Mouse (Mus musculus): ENCODE results near the gene Trabd2b. TPM values are rescaled to one million over a fixed set of nuclear protein-coding genes. Genes with fewer than 3 reads are reported as not detected.

The Trabd2b gene
- polyA plus RNA-seq, 1 experiment, result 6.7 TPM

- H3K4me3 ChIP-seq (replicated peaks; ENCODE audit: extremely low read depth, low read depth, low read length), result no peak overlapping the region
- TF ChIP-seq CTCF (IDR thresholded peaks at IDR 0.05; ENCODE audit: insufficient read depth, low read length), result no peak
- no peak for TF ChIP-seq POLR2A (IDR thresholded peaks at IDR 0.05; ENCODE audit: borderline replicate concordance, extremely low read depth, low read depth, low read length)
- no peaks in the 10 kb centered on the region for H3K4me1 ChIP-seq (ENCODE audit: control insufficient read depth, insufficient read depth, low read length)
- no peak for DNase-seq
Measured at GRCm38 (mm10) chr4:114370935-114371715, 35.4 kb upstream of the Trabd2b start.

GRCm38 (mm10) chr4:114372699-114373098 is 33.8 kb upstream of the Trabd2b start:
- 82% methylated on average over 3 of the region's 3 CpGs for WGBS
- Histone ChIP-seq H3K4me1 (ENCODE audit: control insufficient read depth, insufficient read depth, low read length) (no peaks in the 10 kb centered on the region), H3K4me3 (replicated peaks; ENCODE audit: extremely low read depth, low read depth, low read length) (no peak overlapping the region)
- no peak for DNase-seq
- TF ChIP-seq POLR2A (IDR thresholded peaks at IDR 0.05; ENCODE audit: borderline replicate concordance, extremely low read depth, low read depth, low read length), result no peak
- TF ChIP-seq CTCF (IDR thresholded peaks at IDR 0.05; ENCODE audit: insufficient read depth, low read length), result no peak

GRCm38 (mm10) chr4:114374330-114374729 is 32.2 kb upstream of the Trabd2b start:
- Histone ChIP-seq H3K4me3 (replicated peaks; ENCODE audit: extremely low read depth, low read depth, low read length) (no peak overlapping the region), H3K4me1 (ENCODE audit: control insufficient read depth, insufficient read depth, low read length) (no peaks in the 10 kb centered on the region)
- 83% methylated on average over 1 of the region's 1 CpGs for whole genome bisulfite sequencing
- no peak for DNase-seq
- TF ChIP-seq POLR2A (IDR thresholded peaks at IDR 0.05; ENCODE audit: borderline replicate concordance, extremely low read depth, low read depth, low read length) (no peak), CTCF (IDR thresholded peaks at IDR 0.05; ENCODE audit: insufficient read depth, low read length) (no peak)

GRCm38 (mm10) chr4:114377531-114377930 is 29.0 kb upstream of the Trabd2b start:
- Histone ChIP-seq H3K4me3 (replicated peaks; ENCODE audit: extremely low read depth, low read depth, low read length) (no peak overlapping the region), H3K4me1 (ENCODE audit: control insufficient read depth, insufficient read depth, low read length) (no peaks in the 10 kb centered on the region)
- TF ChIP-seq CTCF (IDR thresholded peaks at IDR 0.05; ENCODE audit: insufficient read depth, low read length) (no peak), POLR2A (IDR thresholded peaks at IDR 0.05; ENCODE audit: borderline replicate concordance, extremely low read depth, low read depth, low read length) (no peak)
- no peak for DNase-seq
- 79% methylated on average over 11 of the region's 11 CpGs for WGBS

- Histone ChIP-seq H3K4me3 (replicated peaks; ENCODE audit: extremely low read depth, low read depth, low read length) (no peak overlapping the region), H3K4me1 (ENCODE audit: control insufficient read depth, insufficient read depth, low read length) (no peaks in the 10 kb centered on the region)
- WGBS, result 74% methylated on average over 7 of the region's 7 CpGs
- no peak for TF ChIP-seq CTCF (IDR thresholded peaks at IDR 0.05; ENCODE audit: insufficient read depth, low read length)
- no peak for DNase-seq
Measured at GRCm38 (mm10) chr4:114378512-114378911, 28.0 kb upstream of the Trabd2b start.

- 78% methylated on average over 4 of the region's 4 CpGs for WGBS
- DNase-seq, result no peak
- Histone ChIP-seq H3K4me3 (replicated peaks; ENCODE audit: extremely low read depth, low read depth, low read length) (no peak overlapping the region), H3K4me1 (ENCODE audit: control insufficient read depth, insufficient read depth, low read length) (no peaks in the 10 kb centered on the region)
- no peak for TF ChIP-seq CTCF (IDR thresholded peaks at IDR 0.05; ENCODE audit: insufficient read depth, low read length)
- no peak for TF ChIP-seq POLR2A (IDR thresholded peaks at IDR 0.05; ENCODE audit: borderline replicate concordance, extremely low read depth, low read depth, low read length)
Measured at GRCm38 (mm10) chr4:114379416-114379956, 27.0 kb upstream of the Trabd2b start.

GRCm38 (mm10) chr4:114382627-114383026 is 23.9 kb upstream of the Trabd2b start:
- TF ChIP-seq CTCF (IDR thresholded peaks at IDR 0.05; ENCODE audit: insufficient read depth, low read length) (no peak), POLR2A (IDR thresholded peaks at IDR 0.05; ENCODE audit: borderline replicate concordance, extremely low read depth, low read depth, low read length) (no peak)
- WGBS, result 28% methylated on average over 1 of the region's 1 CpGs
- Histone ChIP-seq H3K4me1 (ENCODE audit: control insufficient read depth, insufficient read depth, low read length) (no peaks in the 10 kb centered on the region), H3K4me3 (replicated peaks; ENCODE audit: extremely low read depth, low read depth, low read length) (no peak overlapping the region)
- no peak for DNase-seq

GRCm38 (mm10) chr4:114385236-114385635 is 21.3 kb upstream of the Trabd2b start:
- WGBS, result 87% methylated on average over 5 of the region's 5 CpGs
- TF ChIP-seq CTCF (IDR thresholded peaks at IDR 0.05; ENCODE audit: insufficient read depth, low read length) (no peak), POLR2A (IDR thresholded peaks at IDR 0.05; ENCODE audit: borderline replicate concordance, extremely low read depth, low read depth, low read length) (no peak)

GRCm38 (mm10) chr4:114386395-114386811 is 20.1 kb upstream of the Trabd2b start:
- no peak for TF ChIP-seq CTCF (IDR thresholded peaks at IDR 0.05; ENCODE audit: insufficient read depth, low read length)
- TF ChIP-seq POLR2A (IDR thresholded peaks at IDR 0.05; ENCODE audit: borderline replicate concordance, extremely low read depth, low read depth, low read length), result no peak

More at GRCm38 (mm10) chr4:114385236-114385635, 21.3 kb upstream of the Trabd2b start:
- no peaks in the 10 kb centered on the region for H3K4me1 ChIP-seq (ENCODE audit: control insufficient read depth, insufficient read depth, low read length)
- no peak for DNase-seq
- H3K4me3 ChIP-seq (replicated peaks; ENCODE audit: extremely low read depth, low read depth, low read length), result no peak overlapping the region

GRCm38 (mm10) chr4:114387527-114388135 is 18.9 kb upstream of the Trabd2b start:
- no peak for DNase-seq
- no peak overlapping the region for H3K4me3 ChIP-seq (replicated peaks; ENCODE audit: extremely low read depth, low read depth, low read length)
- 54% methylated on average over 2 of the region's 2 CpGs for WGBS
- no peak for TF ChIP-seq CTCF (IDR thresholded peaks at IDR 0.05; ENCODE audit: insufficient read depth, low read length)
- TF ChIP-seq POLR2A (IDR thresholded peaks at IDR 0.05; ENCODE audit: borderline replicate concordance, extremely low read depth, low read depth, low read length), result no peak
- no peaks in the 10 kb centered on the region for H3K4me1 ChIP-seq (ENCODE audit: control insufficient read depth, insufficient read depth, low read length)

More at GRCm38 (mm10) chr4:114386395-114386811, 20.1 kb upstream of the Trabd2b start:
- no peak overlapping the region for H3K4me3 ChIP-seq (replicated peaks; ENCODE audit: extremely low read depth, low read depth, low read length)
- no peaks in the 10 kb centered on the region for H3K4me1 ChIP-seq (ENCODE audit: control insufficient read depth, insufficient read depth, low read length)
- WGBS, result 51% methylated on average over 2 of the region's 2 CpGs
- no peak for DNase-seq
